Mouse (Mus musculus) hindbrain, postnatal 0 days (tissue): ENCODE measurements around the gene Tspan9. TPM values are rescaled to one million over a fixed set of nuclear protein-coding genes. Genes with fewer than 3 reads are reported as not detected.

Experiments
- ATAC-seq: fragments of 200-750 bp; cut with Nextera tagmentation; 2 replicates; pipeline ENCODE4 v1.8.0; 2017; ENCODE audit warnings: mild to moderate bottlenecking, moderate TSS enrichment, moderate library complexity
- DNase-seq: peaks from one replicate; pipeline ENCODE4 v3.0.0-alpha.2; 2015; ENCODE audit warnings: low spot score
- H3K27ac ChIP-seq: fragments of 300-500 bp; sonication (generic); 2 replicates; pipeline ENCODE4 v1.5.1; 2014; ENCODE audit warnings: mild to moderate bottlenecking
- H3K27me3 ChIP-seq: fragments of 300-500 bp; sonication (generic); 2 replicates; pipeline ENCODE4 v1.6.1; 2014; ENCODE audit warnings: low read length, mixed read lengths; ENCODE audit not compliant: insufficient read depth
- H3K36me3 ChIP-seq: fragments of 300-500 bp; sonication (generic); 2 replicates; pipeline ENCODE4 v1.6.1; 2014; ENCODE audit warnings: low read length, mixed read lengths; ENCODE audit not compliant: insufficient read depth
- H3K4me1 ChIP-seq: fragments of 300-500 bp; sonication (generic); 2 replicates; pipeline ENCODE4 v1.6.1; 2014; ENCODE audit warnings: antibody characterized with exemption, low read length, mixed read lengths; ENCODE audit not compliant: insufficient read depth
- H3K4me2 ChIP-seq: fragments of 300-500 bp; sonication (generic); 2 replicates; pipeline ENCODE4 v1.6.1; 2014; ENCODE audit warnings: low read depth, mild to moderate bottlenecking, low read length, moderate library complexity, mixed read lengths
- H3K4me3 ChIP-seq: fragments of 300-500 bp; sonication (generic); 2 replicates; pipeline ENCODE4 v1.5.1; 2014; ENCODE audit warnings: low read length
- H3K9ac ChIP-seq: fragments of 300-500 bp; sonication (generic); replicated peaks from 2 replicates; pipeline ENCODE4 v1.6.1; 2014; ENCODE audit warnings: mild to moderate bottlenecking, low read length, moderate library complexity, mixed read lengths
- H3K9me3 ChIP-seq: fragments of 300-500 bp; sonication (generic); 2 replicates; pipeline ENCODE4 v1.6.1; 2016; ENCODE audit warnings: low read length, mixed read lengths
- CTCF ChIP-seq: IDR thresholded peaks from 2 replicates; pipeline ENCODE4 v1.5.1; 2016; ENCODE audit warnings: antibody characterized with exemption, control low read depth, low read depth
- WGBS: fragments of 180-500 bp; shearing (Covaris S2); extraction: QIAGEN DNeasy Blood & Tissue Kit; methylation state at CpG from one replicate; pipeline ENCODE4 v1.1.7; 2014; 5-methylcytosine and 5-hydroxymethylcytosine counted together
- polyA plus RNA-seq: library from polyadenylated mRNA; unstranded; fragments of >200 nt; fragmentation: Nextera tagmentation; extraction: Ambion mirVana; gene quantifications from 2 replicates; pipeline ENCODE4 v1.2.1, GENCODE M21; 2015
- total RNA-seq: library from RNA; depleted of rRNA; stranded (reverse); fragments of >200 nt; gene quantifications from 2 replicates; pipeline ENCODE4 v1.2.3, GENCODE M21; 2014

Tspan9 gene
- total and polyA plus RNA-seq, 2 experiments from 2014 or later = 70.1 to 177 TPM

- H3K9me3 ChIP-seq = no peaks in the 10 kb centered on the region
- no peaks in the 10 kb centered on the region for H3K27me3 ChIP-seq
- no peak overlapping the region for H3K27ac ChIP-seq
- no peak overlapping the region for H3K4me2 ChIP-seq
- no peak overlapping the region for H3K4me3 ChIP-seq
- DNase-seq (no peak), ATAC-seq (no peak)
- TF ChIP-seq CTCF = no peak
- no peaks in the 10 kb centered on the region for H3K36me3 ChIP-seq
- peaks cover 29% of the 10 kb centered on the region for H3K4me1 ChIP-seq
- no peak overlapping the region for H3K9ac ChIP-seq
- 64% methylated on average over 9 of the region's 9 CpGs for WGBS
Observed at GRCm38 (mm10) chr6:127986357-127986756, 157.0 kb downstream of the Tspan9 start.

- WGBS = 27% methylated on average over 8 of the region's 8 CpGs
- no peak for TF ChIP-seq CTCF
- H3K9me3 ChIP-seq = no peaks in the 10 kb centered on the region
- no peak overlapping the region for H3K27ac ChIP-seq
- H3K4me1 ChIP-seq = peaks cover 19% of the 10 kb centered on the region
- ATAC-seq = no peak
- no peak for DNase-seq
- H3K9ac ChIP-seq = no peak overlapping the region
- no peak overlapping the region for H3K4me3 ChIP-seq
- H3K27me3 ChIP-seq = no peaks in the 10 kb centered on the region
- no peak overlapping the region for H3K4me2 ChIP-seq
- H3K36me3 ChIP-seq = no peaks in the 10 kb centered on the region
Observed at GRCm38 (mm10) chr6:127981176-127981575, 162.2 kb downstream of the Tspan9 start.

GRCm38 (mm10) chr6:127980381-127981045 is 162.9 kb downstream of the Tspan9 start:
- Histone ChIP-seq H3K27ac (no peak overlapping the region), H3K36me3 (no peaks in the 10 kb centered on the region), H3K4me1 (peaks cover 16% of the 10 kb centered on the region), H3K9me3 (no peaks in the 10 kb centered on the region), H3K27me3 (no peaks in the 10 kb centered on the region), H3K9ac (no peak overlapping the region), H3K4me3 (no peak overlapping the region), H3K4me2 (no peak overlapping the region)
- no peak for ATAC-seq
- DNase-seq = no peak
- WGBS = 33% methylated on average over 11 of the region's 11 CpGs
- no peak for TF ChIP-seq CTCF

- ATAC-seq (peak; percentile 33), DNase-seq (no peak)
- no peaks in the 10 kb centered on the region for H3K27me3 ChIP-seq
- no peak for TF ChIP-seq CTCF
- H3K4me2 ChIP-seq = no peak overlapping the region
- peaks cover 10% of the 10 kb centered on the region for H3K4me1 ChIP-seq
- H3K27ac ChIP-seq = no peak overlapping the region
- WGBS = 79% methylated on average over 5 of the region's 5 CpGs
- no peak overlapping the region for H3K4me3 ChIP-seq
- H3K36me3 ChIP-seq = no peaks in the 10 kb centered on the region
- no peaks in the 10 kb centered on the region for H3K9me3 ChIP-seq
- H3K9ac ChIP-seq = no peak overlapping the region
Observed at GRCm38 (mm10) chr6:127979831-127980230, 163.6 kb downstream of the Tspan9 start.

GRCm38 (mm10) chr6:127978941-127979340 is 164.5 kb downstream of the Tspan9 start:
- H3K4me2 ChIP-seq = no peak overlapping the region
- no peaks in the 10 kb centered on the region for H3K9me3 ChIP-seq
- H3K36me3 ChIP-seq = no peaks in the 10 kb centered on the region
- H3K27ac ChIP-seq = no peak overlapping the region
- 38% methylated on average over 20 of the region's 20 CpGs for WGBS
- H3K4me1 ChIP-seq = peaks cover 14% of the 10 kb centered on the region
- no peak for TF ChIP-seq CTCF
- no peak overlapping the region for H3K9ac ChIP-seq
- no peaks in the 10 kb centered on the region for H3K27me3 ChIP-seq
- no peak overlapping the region for H3K4me3 ChIP-seq
- ATAC-seq = no peak
- no peak for DNase-seq

- Histone ChIP-seq H3K9me3 (no peaks in the 10 kb centered on the region), H3K27ac (no peak overlapping the region), H3K36me3 (no peaks in the 10 kb centered on the region), H3K4me2 (no peak overlapping the region), H3K27me3 (no peaks in the 10 kb centered on the region), H3K4me1 (peaks cover 20% of the 10 kb centered on the region), H3K9ac (no peak overlapping the region), H3K4me3 (no peak overlapping the region)
- WGBS = 68% methylated on average over 6 of the region's 6 CpGs
- DNase-seq (no peak), ATAC-seq (no peak)
- TF ChIP-seq CTCF = no peak
Observed at GRCm38 (mm10) chr6:127976695-127977094, 166.7 kb downstream of the Tspan9 start.

- ATAC-seq (peak; percentile 66), DNase-seq (peak; percentile 49)
- 25% methylated on average over 9 of the region's 9 CpGs for WGBS
- H3K9ac ChIP-seq = no peak overlapping the region
- no peak for TF ChIP-seq CTCF
- H3K4me2 ChIP-seq = no peak overlapping the region
- H3K27ac ChIP-seq = peak overlapping the region; percentile 79
- no peak overlapping the region for H3K4me3 ChIP-seq
- H3K9me3 ChIP-seq = no peaks in the 10 kb centered on the region
- H3K27me3 ChIP-seq = no peaks in the 10 kb centered on the region
- no peaks in the 10 kb centered on the region for H3K36me3 ChIP-seq
- peaks cover 12% of the 10 kb centered on the region; the same call in 1 of the 2 replicates for H3K4me1 ChIP-seq
Observed at GRCm38 (mm10) chr6:127974000-127974399, 169.4 kb downstream of the Tspan9 start.
